Mouse (Mus musculus) layer of hippocampus, adult 2 months (tissue): ENCODE results near the gene Dusp11. TPM values are rescaled to one million over a fixed set of nuclear protein-coding genes. Genes with fewer than 3 reads are reported as not detected.
A peak's percentile ranks its signal among the peaks of the same experiment; 100 is the strongest.
"Not testable (repeated sequence)": the region's sequence is repeated elsewhere in the genome, so short reads cannot be mapped to it uniquely, and the experiment has no call there.

Source experiments
- DNase-seq, 2 experiments: peaks; one replicate each; pipeline ENCODE4 v3.0.0; 2022; ENCODE audit warnings: low spot score in 2 of 2
- H3K27ac ChIP-seq: fragments of 200-600 bp; 2 replicates; pipeline ENCODE4 v1.8.1; 2022
- H3K4me3 ChIP-seq: fragments of 200-600 bp; 2 replicates; pipeline ENCODE4 v1.8.1; 2022; ENCODE audit warnings: mild to moderate bottlenecking
- CTCF ChIP-seq: fragments of 200-600 bp; conservative IDR thresholded peaks from 2 replicates; pipeline ENCODE4 v1.8.1; 2022; ENCODE audit warnings: antibody characterized with exemption, mild to moderate bottlenecking, moderate library complexity
- long read RNA-seq, 2 experiments: library from polyadenylated mRNA; stranded (forward); transcript quantifications; one replicate each; pipeline ENCODE4 v2.0.0; 2021; ENCODE audit warnings: borderline mapping rate in 2 of 2
- total RNA-seq, 2 experiments: library from RNA; stranded (reverse); gene quantifications; 2 replicates each; pipeline ENCODE4 v1.2.3; 2021

Gene Dusp11
- total RNA-seq = 10 to 100 TPM; 77.9 to 85.5 TPM
- long read RNA-seq, experiment 1, full-length matches to known transcripts = 3 of 15 reads
- long read RNA-seq, experiment 1, partial matches to known transcripts = 2 of 15 reads
- long read RNA-seq, experiment 1, other reads (novel, unspliced or antisense) = 10 of 15 reads
- long read RNA-seq, experiment 2, full-length matches to known transcripts = 11 of 20 reads
- long read RNA-seq, experiment 2, partial matches to known transcripts = 0 of 20 reads
- long read RNA-seq, experiment 2, other reads (novel, unspliced or antisense) = 9 of 20 reads

GRCm38 (mm10) chr6:85961101-85962091 lies at the start of gene Dusp11:
Gene Dusp11, minus strand, starts transcription at chr6:85961667.
- DNase-seq = peak; percentile 93 to 94
- Histone ChIP-seq H3K27ac (peak within 1 kb of the TSS; percentile 98), H3K4me3 (peak within 1 kb of the TSS; percentile 70)
- TF ChIP-seq CTCF = peak; percentile 11; the same call in 1 of the 2 replicates

- peak; percentile 93 for TF ChIP-seq CTCF
- H3K4me3 ChIP-seq = no peak overlapping the region
- DNase-seq = peak; percentile 60 to 77
- H3K27ac ChIP-seq = no peak overlapping the region
Observed at GRCm38 (mm10) chr6:86009980-86010379, 48.5 kb upstream of the Dusp11 start.

GRCm38 (mm10) chr6:86004271-86005148 lies 43.0 kb upstream of the Dusp11 start:
- peak; percentile 85 for TF ChIP-seq CTCF
- no peak overlapping the region for H3K4me3 ChIP-seq
- peak; percentile 44 to 82 for DNase-seq
- H3K27ac ChIP-seq = no peak overlapping the region

GRCm38 (mm10) chr6:86003405-86003925 lies 42.0 kb upstream of the Dusp11 start:
- no peak for DNase-seq
- no peak overlapping the region for H3K27ac ChIP-seq
- peak; percentile 69 for TF ChIP-seq CTCF

GRCm38 (mm10) chr6:85990774-85991173 lies 29.3 kb upstream of the Dusp11 start:
- H3K27ac ChIP-seq, H3K4me3 ChIP-seq, DNase-seq: not testable (repeated sequence)

More at GRCm38 (mm10) chr6:86003405-86003925, 42.0 kb upstream of the Dusp11 start:
- no peak overlapping the region for H3K4me3 ChIP-seq

GRCm38 (mm10) chr6:85989570-85989969 lies 28.1 kb upstream of the Dusp11 start:
- not testable (repeated sequence) for H3K27ac ChIP-seq, H3K4me3 ChIP-seq, DNase-seq

GRCm38 (mm10) chr6:85984351-85984750 lies 22.9 kb upstream of the Dusp11 start:
- no peak overlapping the region for H3K4me3 ChIP-seq
- no peak overlapping the region for H3K27ac ChIP-seq
- no peak for DNase-seq
- TF ChIP-seq CTCF = no peak

- H3K27ac ChIP-seq, DNase-seq, H3K4me3 ChIP-seq: not testable (repeated sequence)
Observed at GRCm38 (mm10) chr6:85978736-85979135, 17.3 kb upstream of the Dusp11 start.

- no peak for TF ChIP-seq CTCF
- no peak overlapping the region for H3K27ac ChIP-seq
Observed at GRCm38 (mm10) chr6:85976242-85976641, 14.8 kb upstream of the Dusp11 start.

GRCm38 (mm10) chr6:85975761-85976160 lies 14.3 kb upstream of the Dusp11 start:
- DNase-seq = no peak
- TF ChIP-seq CTCF = no peak
- no peak overlapping the region for H3K4me3 ChIP-seq
- no peak overlapping the region for H3K27ac ChIP-seq

More at GRCm38 (mm10) chr6:85976242-85976641, 14.8 kb upstream of the Dusp11 start:
- no peak overlapping the region for H3K4me3 ChIP-seq
- DNase-seq = no peak

GRCm38 (mm10) chr6:85974941-85975617 lies 13.6 kb upstream of the Dusp11 start:
- Histone ChIP-seq H3K4me3 (no peak overlapping the region), H3K27ac (no peak overlapping the region)
- TF ChIP-seq CTCF = no peak
- DNase-seq = no peak

GRCm38 (mm10) chr6:85973336-85973735 lies 11.9 kb upstream of the Dusp11 start:
- no peak for DNase-seq
- no peak for TF ChIP-seq CTCF
- Histone ChIP-seq H3K4me3 (no peak overlapping the region), H3K27ac (no peak overlapping the region)
